Mouse (Mus musculus) E14TG2a.4 (cell line): ENCODE results near the gene Cdc123.

Experiments used
- H3K27me3 ChIP-seq: 2 replicates; pipeline ENCODE4 v1.6.1; 2014; ENCODE audit warnings: low read length, control low read depth; ENCODE audit not compliant: insufficient read depth
- H3K36me3 ChIP-seq: 2 replicates; pipeline ENCODE4 v1.6.1; 2014; ENCODE audit warnings: low read length, control low read depth; ENCODE audit not compliant: insufficient read depth
- H3K4me1 ChIP-seq: replicated peaks from 2 replicates; pipeline ENCODE4 v1.6.1; 2014; ENCODE audit warnings: low read depth, low read length, control low read depth
- H3K4me3 ChIP-seq: replicated peaks from 2 replicates; pipeline ENCODE4 v1.5.1; 2014; ENCODE audit warnings: mild to moderate bottlenecking, low read length
- H3K9me3 ChIP-seq: 2 replicates; pipeline ENCODE4 v1.6.1; 2014; ENCODE audit warnings: low read length, control low read depth
- CTCF ChIP-seq: conservative IDR thresholded peaks from 2 replicates; pipeline ENCODE4 v1.5.1; 2014; ENCODE audit warnings: low read length
- NANOG ChIP-seq: IDR thresholded peaks from 2 replicates; pipeline ENCODE4 v1.6.1; 2014; ENCODE audit warnings: borderline replicate concordance, low read length, mixed read lengths
- POU5F1 ChIP-seq: IDR thresholded peaks from 2 replicates; pipeline ENCODE4 v1.6.1; 2014; ENCODE audit warnings: low read length, borderline replicate concordance

The Cdc123 gene

DNA sequence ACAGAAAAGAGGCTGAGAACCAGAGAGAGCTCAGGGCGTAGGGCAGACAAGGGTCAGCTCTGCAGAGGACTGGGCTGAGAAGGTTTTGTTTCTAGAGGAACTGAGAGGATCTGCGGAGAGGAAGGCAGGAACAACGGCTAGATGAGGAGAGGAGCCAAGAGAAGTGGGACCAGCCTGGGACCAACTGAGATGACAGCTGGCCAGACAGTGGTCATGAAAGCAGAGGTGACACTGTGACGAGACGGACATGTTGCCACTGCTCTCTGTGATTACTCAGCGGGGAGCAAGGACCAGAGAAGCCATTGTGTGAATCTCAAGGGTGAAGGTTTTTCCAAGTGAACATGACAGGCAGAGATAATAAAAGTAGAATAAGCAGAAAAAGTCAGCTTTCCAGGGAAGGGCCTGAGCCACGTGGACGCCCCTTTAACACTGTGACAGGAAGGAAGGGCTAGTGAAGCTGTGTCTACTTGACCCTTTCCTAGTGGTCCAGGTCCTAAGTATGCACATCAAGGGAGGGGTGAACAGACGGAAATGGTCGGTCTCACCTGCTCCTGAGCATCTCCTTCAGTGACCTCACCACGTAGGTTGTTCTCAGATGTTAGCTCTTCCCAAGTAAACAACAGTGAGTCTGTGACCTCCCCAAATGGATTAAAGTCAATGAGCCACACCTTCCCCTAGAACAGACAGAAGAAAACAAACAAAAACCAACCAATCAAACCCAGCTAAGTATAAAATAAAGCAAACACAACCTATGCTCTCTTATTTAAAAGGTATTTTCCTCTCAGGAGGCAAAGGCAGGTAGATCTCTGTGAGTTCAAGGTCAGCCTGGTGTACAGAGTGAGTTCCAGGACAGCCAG is 46.9 kb downstream of the Cdc123 start:
- TF ChIP-seq POU5F1: no peak
- TF ChIP-seq CTCF: no peak
- TF ChIP-seq NANOG: no peak
- Histone ChIP-seq H3K9me3 (no peaks in the 10 kb centered on the region), H3K36me3 (peaks cover 63% of the 10 kb centered on the region), H3K27me3 (no peaks in the 10 kb centered on the region), H3K4me1 (peaks cover 47% of the 10 kb centered on the region), H3K4me3 (no peak overlapping the region)

DNA sequence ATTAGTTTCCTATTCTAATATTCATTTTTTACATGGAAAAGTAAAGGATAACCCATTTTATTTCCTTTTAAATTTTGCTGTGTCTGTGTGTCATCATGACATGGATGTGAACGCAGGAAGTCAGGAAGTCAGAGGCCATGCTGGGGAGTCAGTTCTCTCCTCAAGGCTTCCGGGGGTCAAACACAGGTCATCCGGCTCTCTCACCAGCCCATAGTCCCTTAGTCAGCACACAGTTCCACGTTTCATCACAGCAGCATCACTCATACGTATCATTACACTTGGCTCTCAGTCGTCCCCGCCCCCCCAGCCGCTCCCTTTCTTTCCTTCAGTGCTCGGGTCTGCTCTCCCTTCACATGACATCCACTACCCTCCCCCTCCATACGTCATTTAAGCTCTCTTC is 51.2 kb downstream of the Cdc123 start:
- no peak overlapping the region for H3K4me3 ChIP-seq
- H3K36me3 ChIP-seq: peaks cover 48% of the 10 kb centered on the region
- no peak for TF ChIP-seq CTCF
- TF ChIP-seq NANOG: no peak
- TF ChIP-seq POU5F1: no peak
- H3K4me1 ChIP-seq: peaks cover 34% of the 10 kb centered on the region
- no peaks in the 10 kb centered on the region for H3K27me3 ChIP-seq
- peaks cover 9% of the 10 kb centered on the region for H3K9me3 ChIP-seq

DNA sequence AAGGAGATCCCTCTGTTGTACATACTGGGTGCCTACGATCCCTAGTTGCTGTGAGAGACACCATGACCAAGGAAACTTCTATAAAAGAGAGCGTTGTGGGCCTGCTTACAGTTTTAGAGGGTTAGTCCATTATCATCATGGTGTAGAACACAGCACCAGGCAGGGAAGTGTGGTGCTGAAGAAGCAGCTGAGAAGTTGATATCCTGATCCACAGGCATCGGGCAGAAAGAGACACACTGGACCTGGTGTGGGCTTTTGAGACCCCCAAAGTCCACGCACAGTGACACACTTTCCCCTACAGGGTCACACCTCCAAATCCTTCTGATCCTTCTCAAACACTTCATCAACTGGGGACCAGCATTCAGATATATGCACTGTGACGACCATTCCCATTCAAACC is 52.9 kb downstream of the Cdc123 start:
- Histone ChIP-seq H3K4me1 (peaks cover 19% of the 10 kb centered on the region), H3K9me3 (peaks cover 9% of the 10 kb centered on the region), H3K36me3 (peaks cover 34% of the 10 kb centered on the region), H3K27me3 (no peaks in the 10 kb centered on the region), H3K4me3 (no peak overlapping the region)
- TF ChIP-seq NANOG (no peak), POU5F1 (no peak), CTCF (no peak)

DNA sequence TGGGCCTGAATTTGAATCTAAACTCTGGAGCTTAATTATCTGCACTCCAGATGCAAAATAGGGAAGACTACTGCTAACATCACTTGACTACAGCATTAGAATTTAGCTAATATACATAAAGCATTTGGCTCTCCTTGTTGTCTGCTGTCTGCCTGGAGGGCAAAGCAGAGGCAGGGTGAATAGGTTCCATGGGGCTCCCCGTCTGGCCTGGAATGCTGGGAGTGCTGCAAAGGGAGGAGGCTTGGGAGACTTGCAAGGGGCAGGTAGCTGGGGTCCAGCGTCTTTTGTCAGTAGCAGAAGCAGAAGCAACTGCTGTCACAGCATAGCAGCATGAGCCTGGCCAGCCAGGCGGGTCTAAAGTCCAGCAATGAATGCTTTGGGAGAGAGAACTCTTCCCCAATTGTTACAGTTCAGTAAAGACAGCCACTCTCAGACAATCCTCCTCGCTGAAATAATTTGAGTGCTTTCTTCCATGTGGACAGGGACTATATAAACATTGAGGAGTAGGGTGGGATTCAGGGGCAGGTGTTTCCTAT is 55.3 kb downstream of the Cdc123 start:
- no peak for TF ChIP-seq NANOG
- TF ChIP-seq POU5F1: no peak
- TF ChIP-seq CTCF: no peak
- Histone ChIP-seq H3K9me3 (peaks cover 9% of the 10 kb centered on the region), H3K4me1 (peaks cover 20% of the 10 kb centered on the region), H3K27me3 (no peaks in the 10 kb centered on the region), H3K4me3 (no peak overlapping the region), H3K36me3 (peaks cover 11% of the 10 kb centered on the region)

DNA sequence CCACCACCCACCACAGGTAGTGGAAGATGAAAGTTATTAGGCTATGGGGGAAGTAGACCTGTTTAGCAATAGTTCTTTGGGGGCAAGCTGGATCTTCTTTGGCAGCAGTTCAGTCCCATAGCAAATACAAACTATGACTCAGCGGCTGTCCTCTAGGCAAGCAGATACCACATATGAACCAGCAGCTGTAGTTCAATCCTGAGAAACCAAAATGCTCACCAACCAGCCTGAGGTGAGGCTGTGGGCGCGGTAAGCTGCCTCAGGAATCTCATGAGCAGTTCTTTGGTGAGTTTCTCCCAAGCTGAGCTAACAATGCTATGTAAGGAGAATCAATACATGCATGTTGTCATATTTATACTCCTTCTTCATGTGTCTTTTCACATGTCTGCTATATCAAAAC is 57.6 kb downstream of the Cdc123 start:
- TF ChIP-seq NANOG (no peak), CTCF (no peak), POU5F1 (no peak)
- no peak overlapping the region for H3K4me3 ChIP-seq
- H3K9me3 ChIP-seq: peaks cover 4% of the 10 kb centered on the region
- no peaks in the 10 kb centered on the region for H3K36me3 ChIP-seq
- peaks cover 20% of the 10 kb centered on the region for H3K4me1 ChIP-seq
- H3K27me3 ChIP-seq: no peaks in the 10 kb centered on the region

DNA sequence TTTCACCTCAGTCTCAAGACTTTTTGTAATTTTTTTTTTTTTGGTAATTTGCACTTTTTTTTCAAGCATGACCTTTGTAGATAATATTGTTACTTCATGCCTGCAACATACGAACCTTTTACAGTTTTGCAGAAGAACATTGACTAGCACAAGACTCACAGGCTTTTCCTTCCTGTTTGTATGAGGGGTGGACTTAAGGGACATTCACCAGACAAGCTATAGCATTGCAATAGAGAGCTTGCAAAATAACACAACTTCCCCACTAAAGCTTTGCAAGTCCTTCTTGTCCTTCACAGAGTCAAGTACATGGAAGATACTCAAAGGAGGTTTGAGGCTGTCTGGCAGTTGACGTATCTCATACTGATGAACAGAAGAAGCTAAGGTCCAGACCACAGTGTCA is 72.5 kb downstream of the Cdc123 start:
- Histone ChIP-seq H3K36me3 (no peaks in the 10 kb centered on the region), H3K4me1 (no peaks in the 10 kb centered on the region), H3K9me3 (peaks cover 22% of the 10 kb centered on the region), H3K4me3 (no peak overlapping the region), H3K27me3 (no peaks in the 10 kb centered on the region)
- no peak for TF ChIP-seq CTCF
- no peak for TF ChIP-seq NANOG
- no peak for TF ChIP-seq POU5F1

DNA sequence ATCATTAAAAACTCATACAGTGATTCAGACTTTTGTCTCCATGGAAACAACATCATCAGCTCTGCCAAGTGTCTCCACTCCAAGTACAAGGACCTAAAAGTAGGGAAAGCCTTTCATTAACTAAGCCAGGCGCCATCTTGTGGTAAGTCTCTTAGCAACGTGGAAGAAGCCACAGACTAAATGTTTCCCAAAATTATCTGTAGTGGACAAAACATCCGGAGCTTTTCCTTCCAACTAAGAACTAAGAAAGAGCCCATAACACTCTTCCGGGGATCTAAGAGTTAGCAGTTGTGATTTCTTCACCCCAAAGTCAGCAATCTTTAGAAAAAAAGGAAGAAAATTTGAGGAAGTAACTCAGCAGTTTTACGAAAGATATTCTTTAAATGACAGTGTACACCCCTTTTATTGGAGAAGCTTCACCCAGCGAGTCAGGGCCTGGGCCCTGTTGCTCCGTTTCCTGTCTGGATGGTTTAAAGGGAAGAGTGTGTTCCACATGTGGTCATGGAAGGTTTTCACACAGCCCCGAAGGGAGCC is 74.2 kb downstream of the Cdc123 start:
- Histone ChIP-seq H3K9me3 (peaks cover 21% of the 10 kb centered on the region), H3K4me3 (no peak overlapping the region), H3K27me3 (no peaks in the 10 kb centered on the region), H3K36me3 (no peaks in the 10 kb centered on the region), H3K4me1 (no peaks in the 10 kb centered on the region)
- TF ChIP-seq POU5F1 (no peak), NANOG (no peak), CTCF (peak; percentile 46)

DNA sequence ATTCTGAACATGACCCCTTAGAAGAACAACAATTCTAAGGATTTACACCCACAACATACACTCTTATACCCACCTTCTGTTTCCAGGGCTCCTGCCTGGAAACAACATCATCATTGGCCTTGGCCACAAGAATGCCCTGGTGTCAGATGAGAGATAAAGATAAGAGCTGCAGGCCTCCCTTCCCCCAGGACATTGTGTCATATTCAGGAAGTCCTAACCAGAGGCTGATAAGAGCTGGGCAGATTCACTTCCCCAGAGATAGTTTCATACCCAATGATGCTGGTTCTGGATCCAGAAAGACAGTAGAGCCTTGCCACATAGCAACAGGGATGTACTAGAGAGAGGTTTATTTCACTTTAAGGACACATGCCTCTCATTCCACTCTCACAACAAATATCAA is 75.3 kb downstream of the Cdc123 start:
- H3K27me3 ChIP-seq: no peaks in the 10 kb centered on the region
- peaks cover 5% of the 10 kb centered on the region; the same call in 1 of the 2 replicates for H3K4me1 ChIP-seq
- peaks cover 11% of the 10 kb centered on the region for H3K9me3 ChIP-seq
- no peak overlapping the region for H3K4me3 ChIP-seq
- no peak for TF ChIP-seq NANOG
- TF ChIP-seq CTCF: no peak
- no peak for TF ChIP-seq POU5F1
- H3K36me3 ChIP-seq: no peaks in the 10 kb centered on the region
